Mouse (Mus musculus) forebrain, embryonic 16.5 days (tissue): ENCODE results near the gene Cbfa2t3. TPM values are rescaled to one million over a fixed set of nuclear protein-coding genes. Genes with fewer than 3 reads are reported as not detected.

Experiments used
- ATAC-seq: fragments of 200-750 bp; cut with Nextera tagmentation; 2 replicates; pipeline ENCODE4 v1.8.0; 2017; ENCODE audit warnings: mild to moderate bottlenecking, moderate library complexity
- H3K27ac ChIP-seq: fragments of 300-500 bp; sonication (generic); 2 replicates; pipeline ENCODE4 v1.5.1; 2014; ENCODE audit warnings: low read length, control low read depth
- H3K27me3 ChIP-seq: fragments of 300-500 bp; sonication (generic); replicated peaks from 2 replicates; pipeline ENCODE4 v1.6.1; 2014; ENCODE audit warnings: low read length; ENCODE audit not compliant: control insufficient read depth, insufficient read depth
- H3K36me3 ChIP-seq: fragments of 300-500 bp; sonication (generic); 2 replicates; pipeline ENCODE4 v1.6.1; 2014; ENCODE audit not compliant: control insufficient read depth, insufficient read depth
- H3K4me1 ChIP-seq: fragments of 300-500 bp; sonication (generic); replicated peaks from 2 replicates; pipeline ENCODE4 v1.6.1; 2014; ENCODE audit warnings: low read length; ENCODE audit not compliant: control insufficient read depth, insufficient read depth
- H3K4me2 ChIP-seq: fragments of 300-500 bp; sonication (generic); 2 replicates; pipeline ENCODE4 v1.6.1; 2014; ENCODE audit warnings: mild to moderate bottlenecking, low read length, control low read depth
- H3K4me3 ChIP-seq: fragments of 300-500 bp; sonication (generic); replicated peaks from 2 replicates; pipeline ENCODE4 v1.5.1; 2014; ENCODE audit warnings: mild to moderate bottlenecking, low read length, control low read depth
- H3K9ac ChIP-seq: fragments of 300-500 bp; sonication (generic); replicated peaks from 2 replicates; pipeline ENCODE4 v1.6.1; 2014; ENCODE audit warnings: low read depth, low read length, control low read depth
- H3K9me3 ChIP-seq: fragments of 300-500 bp; sonication (generic); 2 replicates; pipeline ENCODE4 v1.6.1; 2016; ENCODE audit warnings: low read length; ENCODE audit not compliant: control insufficient read depth
- WGBS: fragments of 180-500 bp; shearing (Covaris S2); extraction: QIAGEN DNeasy Blood & Tissue Kit; methylation state at CpG from one replicate; pipeline ENCODE4 v1.1.7; 2014; 5-methylcytosine and 5-hydroxymethylcytosine counted together
- polyA plus RNA-seq: library from polyadenylated mRNA; unstranded; fragments of >200 nt; fragmentation: Nextera tagmentation; extraction: Ambion mirVana; gene quantifications from 2 replicates; pipeline ENCODE4 v1.2.1, GENCODE M21; 2015

The Cbfa2t3 gene
- polyA plus RNA-seq, 1 experiment from 2014 or later, result 13.8 TPM

DNA sequence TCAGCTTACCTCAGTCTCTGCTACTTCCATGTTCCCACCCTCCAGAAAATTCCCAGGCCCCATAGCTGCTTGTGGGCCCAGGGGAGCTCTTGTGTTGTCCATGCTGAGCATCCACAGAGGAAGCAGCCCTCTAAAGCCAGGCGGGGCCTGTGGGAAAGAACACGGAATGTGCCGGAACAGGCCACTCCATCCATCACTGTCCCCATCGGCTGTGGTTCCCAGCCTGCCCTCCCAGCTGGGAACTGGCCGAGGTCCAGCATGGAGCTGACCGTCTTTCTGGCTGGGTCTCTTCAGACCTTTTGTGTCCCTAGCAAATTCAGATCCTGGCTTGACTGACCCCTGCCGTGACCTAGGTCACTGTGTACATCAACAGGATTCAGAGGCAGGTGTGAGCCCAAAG, 44.1 kb downstream of the Cbfa2t3 start:
- Histone ChIP-seq H3K9me3 (no peaks in the 10 kb centered on the region), H3K4me1 (peaks cover 9% of the 10 kb centered on the region), H3K27ac (no peak overlapping the region), H3K9ac (no peak overlapping the region), H3K4me2 (no peak overlapping the region), H3K4me3 (no peak overlapping the region), H3K36me3 (no peaks in the 10 kb centered on the region), H3K27me3 (no peaks in the 10 kb centered on the region)
- no peak for ATAC-seq
- 77% methylated on average over 7 of the region's 7 CpGs for WGBS

- H3K4me2 ChIP-seq, result no peak overlapping the region
- H3K4me3 ChIP-seq, result no peak overlapping the region
- 84% methylated on average over 6 of the region's 6 CpGs for WGBS
- no peak overlapping the region for H3K9ac ChIP-seq
- H3K27ac ChIP-seq, result no peak overlapping the region
- peaks cover 9% of the 10 kb centered on the region for H3K4me1 ChIP-seq
- H3K27me3 ChIP-seq, result no peaks in the 10 kb centered on the region
- H3K36me3 ChIP-seq, result peaks cover 2% of the 10 kb centered on the region; the same call in 1 of the 2 replicates
- H3K9me3 ChIP-seq, result no peaks in the 10 kb centered on the region
- ATAC-seq, result no peak
Observed at GRCm38 (mm10) chr8:122652643-122653042, 46.3 kb downstream of the Cbfa2t3 start.

DNA sequence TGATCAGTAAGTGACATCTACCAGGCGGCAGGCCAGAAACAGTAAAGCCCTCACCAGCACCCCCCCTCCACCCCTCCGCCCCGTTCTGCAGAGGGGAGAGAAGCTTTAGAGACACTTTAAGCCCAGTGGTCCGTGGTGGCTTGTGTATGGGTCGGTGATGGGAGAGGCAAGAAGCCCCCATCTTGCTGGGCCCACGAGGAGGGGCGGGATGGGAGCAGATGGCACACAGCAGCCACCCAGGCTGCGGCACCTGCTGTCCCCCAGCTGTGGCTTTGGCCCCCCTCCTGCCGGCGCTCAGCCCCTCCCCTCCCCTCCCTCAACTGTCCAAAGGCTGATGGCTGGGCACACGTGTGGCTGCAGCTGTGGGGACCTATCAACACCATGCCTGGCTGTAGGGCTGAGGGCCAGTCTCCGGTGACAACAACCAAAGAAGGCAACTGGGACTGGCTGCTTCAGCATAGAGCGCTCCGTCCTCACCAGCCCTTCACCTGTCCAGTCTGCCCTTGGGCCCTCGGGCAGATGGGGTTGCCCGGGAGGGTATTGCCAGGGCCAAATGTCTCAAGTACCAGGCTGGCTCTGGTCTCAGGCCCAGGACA, 47.5 kb downstream of the Cbfa2t3 start:
- Histone ChIP-seq H3K4me3 (no peak overlapping the region), H3K4me1 (peaks cover 9% of the 10 kb centered on the region), H3K27me3 (no peaks in the 10 kb centered on the region), H3K9ac (no peak overlapping the region), H3K4me2 (no peak overlapping the region), H3K36me3 (peaks cover 5% of the 10 kb centered on the region; the same call in 1 of the 2 replicates), H3K27ac (no peak overlapping the region), H3K9me3 (no peaks in the 10 kb centered on the region)
- 0 out of 2 replicates have a peak, but pooled peaks have one; percentile 10 for ATAC-seq
- 66% methylated on average over 15 of the region's 16 CpGs for WGBS

DNA sequence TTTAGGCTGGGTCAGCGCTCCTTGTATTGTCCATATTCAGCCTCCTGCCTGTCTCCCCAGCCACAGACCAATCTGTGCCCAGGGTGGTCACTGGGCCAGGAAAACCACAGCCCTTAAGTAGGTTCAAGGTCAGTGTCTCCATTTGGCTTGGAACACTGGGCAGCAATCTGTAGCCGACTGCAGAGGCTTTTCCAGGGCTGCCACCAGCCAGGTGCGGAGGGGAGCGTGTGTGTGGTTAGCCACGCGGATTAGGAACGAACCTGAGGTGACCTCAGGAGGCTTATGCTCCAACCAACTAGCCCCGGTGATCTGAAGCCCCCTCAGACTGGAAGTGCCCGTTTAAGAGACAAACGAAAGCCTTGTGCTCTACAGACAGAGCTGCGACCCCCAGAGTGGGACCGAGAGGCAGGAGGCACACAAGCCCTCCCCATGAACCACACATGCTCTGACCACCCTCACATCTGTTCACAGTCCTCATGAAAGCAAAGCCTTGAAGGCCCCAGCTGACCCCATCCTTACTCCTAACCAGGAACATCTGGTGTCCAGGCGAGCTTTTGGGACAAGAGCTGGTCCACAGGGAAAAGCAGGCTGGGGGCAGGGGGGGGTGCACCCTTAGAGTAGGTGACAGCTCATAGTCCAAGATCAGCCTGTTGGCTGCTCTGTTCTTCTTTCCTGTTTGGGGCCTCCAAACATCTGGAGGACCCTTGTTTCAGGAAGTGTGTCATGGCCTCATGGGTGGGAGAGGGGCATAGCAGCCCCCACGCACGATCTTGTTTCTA, 50.5 kb downstream of the Cbfa2t3 start:
- no peak for ATAC-seq
- WGBS, result 82% methylated on average over 15 of the region's 15 CpGs
- Histone ChIP-seq H3K36me3 (peaks cover 5% of the 10 kb centered on the region; the same call in 1 of the 2 replicates), H3K27me3 (no peaks in the 10 kb centered on the region), H3K4me1 (peaks cover 9% of the 10 kb centered on the region), H3K27ac (no peak overlapping the region), H3K4me3 (no peak overlapping the region), H3K4me2 (no peak overlapping the region), H3K9me3 (no peaks in the 10 kb centered on the region), H3K9ac (no peak overlapping the region)

DNA sequence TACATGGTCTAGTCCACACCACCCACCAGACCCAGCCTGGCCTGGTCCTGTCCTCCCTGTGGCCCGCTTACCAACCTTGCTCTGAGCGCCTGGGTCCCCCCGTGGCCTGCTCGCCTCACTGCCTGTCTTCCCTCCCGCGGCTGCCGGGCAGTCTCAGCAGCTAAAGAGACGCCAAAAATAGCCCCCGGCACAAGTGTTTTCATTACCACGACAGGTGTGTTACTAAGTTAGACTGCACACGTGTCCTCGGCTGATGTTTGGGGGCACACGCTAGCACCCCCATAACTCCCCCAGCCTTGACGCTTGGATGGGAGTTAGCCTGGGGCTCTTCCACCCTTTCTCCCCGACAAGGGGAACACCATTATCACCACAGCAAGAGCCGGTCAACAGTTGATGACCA, 52.6 kb downstream of the Cbfa2t3 start:
- Histone ChIP-seq H3K36me3 (peaks cover 5% of the 10 kb centered on the region; the same call in 1 of the 2 replicates), H3K9me3 (no peaks in the 10 kb centered on the region)
- 83% methylated on average over 16 of the region's 16 CpGs for WGBS

GRCm38 (mm10) chr8:122644175-122644954, 54.5 kb downstream of the Cbfa2t3 start:
- no peaks in the 10 kb centered on the region for H3K9me3 ChIP-seq
- peaks cover 5% of the 10 kb centered on the region; the same call in 1 of the 2 replicates for H3K36me3 ChIP-seq
- peaks cover 14% of the 10 kb centered on the region for H3K4me1 ChIP-seq
- H3K4me2 ChIP-seq, result no peak overlapping the region
- WGBS, result 80% methylated on average over 6 of the region's 6 CpGs
- no peaks in the 10 kb centered on the region for H3K27me3 ChIP-seq
- no peak overlapping the region for H3K9ac ChIP-seq
- ATAC-seq, result no peak
- no peak overlapping the region for H3K27ac ChIP-seq
- H3K4me3 ChIP-seq, result no peak overlapping the region

More for the DNA sequence above, 52.6 kb downstream of the Cbfa2t3 start:
- H3K27me3 ChIP-seq, result no peaks in the 10 kb centered on the region
- H3K4me2 ChIP-seq, result no peak overlapping the region
- no peak overlapping the region for H3K4me3 ChIP-seq
- H3K4me1 ChIP-seq, result peaks cover 11% of the 10 kb centered on the region
- no peak overlapping the region for H3K27ac ChIP-seq
- no peak for ATAC-seq
- no peak overlapping the region for H3K9ac ChIP-seq

DNA sequence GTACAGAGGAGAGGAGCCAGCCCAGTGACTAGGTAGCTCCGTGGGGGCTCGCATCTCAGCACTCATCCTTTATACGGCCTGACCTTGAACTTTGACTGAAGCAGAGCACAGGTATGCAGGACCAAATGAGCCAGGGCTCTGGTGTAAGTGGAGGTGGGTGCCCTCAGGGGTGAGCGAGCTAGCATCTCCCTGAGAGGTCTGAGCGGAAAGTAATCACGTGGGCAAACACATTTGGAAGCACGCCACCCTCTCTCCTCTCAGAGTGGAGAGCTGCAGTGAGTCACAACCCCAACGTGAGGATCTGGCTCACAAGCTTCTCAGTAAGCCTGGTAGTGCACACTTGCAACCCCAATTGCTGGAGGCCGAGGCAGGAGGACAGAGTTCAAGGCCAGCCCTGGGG, 56.8 kb downstream of the Cbfa2t3 start:
- Histone ChIP-seq H3K36me3 (0 out of 2 replicates have a peak, but pooled peaks cover 2% of the 10 kb centered on the region), H3K4me1 (peaks cover 22% of the 10 kb centered on the region), H3K9me3 (no peaks in the 10 kb centered on the region), H3K4me2 (no peak overlapping the region), H3K9ac (no peak overlapping the region), H3K4me3 (no peak overlapping the region), H3K27ac (no peak overlapping the region), H3K27me3 (no peaks in the 10 kb centered on the region)
- ATAC-seq, result no peak
- WGBS, result 75% methylated on average over 9 of the region's 9 CpGs

DNA sequence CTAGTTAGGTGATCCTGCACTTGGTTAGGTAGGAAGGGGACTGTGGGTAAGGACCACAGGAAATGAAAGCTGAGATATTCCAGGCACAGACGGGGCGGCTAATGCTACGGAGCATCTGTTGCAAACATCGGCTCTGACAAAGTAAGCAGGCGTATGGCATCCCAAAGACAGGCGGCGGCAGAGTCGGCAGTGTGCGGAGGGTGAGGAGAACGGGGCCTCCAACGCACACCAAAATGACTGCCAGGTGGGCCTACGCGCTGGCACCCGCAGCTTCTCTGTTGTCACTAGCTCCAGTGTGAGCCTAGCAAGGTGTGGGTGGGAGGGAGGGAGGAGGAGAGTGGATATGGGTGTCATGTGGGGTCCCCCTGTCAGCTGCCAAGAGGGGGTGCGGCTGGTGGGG, 57.5 kb downstream of the Cbfa2t3 start:
- Histone ChIP-seq H3K9me3 (no peaks in the 10 kb centered on the region), H3K36me3 (no peaks in the 10 kb centered on the region), H3K27me3 (no peaks in the 10 kb centered on the region), H3K4me3 (no peak overlapping the region), H3K4me1 (peaks cover 22% of the 10 kb centered on the region), H3K4me2 (no peak overlapping the region), H3K9ac (no peak overlapping the region), H3K27ac (no peak overlapping the region)
- peak; percentile 22; the same call in 1 of the 2 replicates for ATAC-seq
- WGBS, result 72% methylated on average over 15 of the region's 15 CpGs

DNA sequence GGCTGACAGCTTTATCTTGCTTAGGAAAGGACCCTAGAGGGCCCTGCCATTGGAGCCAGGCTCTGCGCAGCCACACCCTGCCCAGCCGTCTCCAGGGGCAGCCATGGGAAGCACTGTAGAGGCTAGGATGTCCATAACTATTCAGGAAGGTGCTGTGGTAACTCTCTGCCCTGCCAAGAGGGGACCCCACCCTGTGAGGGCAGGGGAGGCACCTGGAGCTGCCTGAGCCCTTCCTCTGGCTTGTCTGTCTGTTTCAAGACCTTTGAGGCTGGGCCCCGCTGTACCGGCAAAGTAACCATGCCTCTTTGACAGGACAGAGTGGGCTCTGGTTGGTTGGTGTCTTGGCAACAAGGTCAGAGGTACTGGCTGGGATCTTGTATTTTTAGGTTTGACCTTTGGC, 58.1 kb downstream of the Cbfa2t3 start:
- 86% methylated on average over 4 of the region's 4 CpGs for WGBS
- H3K27ac ChIP-seq, result no peak overlapping the region

More for the DNA sequence above, 58.1 kb downstream of the Cbfa2t3 start:
- Histone ChIP-seq H3K27me3 (no peaks in the 10 kb centered on the region), H3K9ac (no peak overlapping the region), H3K4me3 (no peak overlapping the region), H3K4me2 (no peak overlapping the region), H3K4me1 (peaks cover 22% of the 10 kb centered on the region), H3K9me3 (no peaks in the 10 kb centered on the region), H3K36me3 (no peaks in the 10 kb centered on the region)
- ATAC-seq, result no peak
